In the genomic region with DNA sequence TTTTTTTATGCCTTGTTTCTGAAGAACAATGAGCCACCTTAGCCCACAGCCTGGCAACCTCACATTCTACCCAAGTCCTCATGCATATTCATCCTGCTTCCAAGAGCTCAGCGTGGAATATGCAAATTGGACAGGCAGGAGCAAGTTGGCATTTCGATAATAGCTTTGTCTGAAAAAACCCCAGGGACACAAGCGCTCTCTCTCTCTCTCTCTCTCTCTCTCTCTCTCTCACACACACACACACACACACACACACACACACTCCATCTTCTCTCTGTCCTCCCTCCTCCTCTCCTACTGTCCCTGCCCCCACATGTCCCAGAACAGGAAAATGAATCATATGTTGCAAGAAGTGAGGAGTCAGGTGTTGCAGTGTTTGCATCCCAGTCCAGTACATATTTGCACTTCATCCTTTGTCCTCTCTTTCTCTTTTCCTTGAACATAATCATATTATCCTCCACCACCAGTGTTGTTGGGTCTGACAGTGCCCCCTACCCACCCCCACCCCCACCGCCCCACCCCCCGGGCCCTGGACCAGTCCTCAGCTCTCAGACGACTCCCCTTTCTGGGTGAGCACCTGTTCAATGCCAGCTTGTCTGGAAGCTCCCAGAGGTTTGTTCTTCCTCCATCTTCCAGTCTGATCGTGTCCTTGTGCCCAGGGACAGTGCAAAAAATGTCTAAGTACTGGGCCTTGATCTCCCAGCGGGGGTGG, we compare ENCODE assay signal across 12 mouse cellular contexts.
A peak's percentile ranks its signal among the peaks of the same experiment; 100 is the strongest.
DNase-seq lines count a peak whose midpoint lies in the region; ATAC-seq and TF ChIP-seq lines count a peak whose summit lies in the region.
"Had no signal": no experiment of that assay in that cellular context is flagged by ENCODE, and none has a peak within 500 bp of the region (broad histone marks: within the 10 kb centered on the region; RNA-seq: fewer than 3 reads in every experiment).

No protein-coding gene starts in this region.

- no peaks in the 10 kb centered on the region for H3K27me3 ChIP-seq in heart, embryonic 10.5 days (ENCODE audit: insufficient read depth, poor library complexity, severe bottlenecking)
- no peaks in the 10 kb centered on the region for H3K27me3 ChIP-seq in forebrain, embryonic 15.5 days
- H3K27me3 ChIP-seq: liver, embryonic 12.5 days; stomach, embryonic 15.5 days had no signal

- H3K4me2 ChIP-seq in forebrain, embryonic 15.5 days (replicated peaks) = peak overlapping the region; percentile 21
- H3K4me2 ChIP-seq: liver, embryonic 12.5 days; stomach, embryonic 15.5 days had no signal

- H3K9ac ChIP-seq in forebrain, embryonic 15.5 days (replicated peaks) = no peak overlapping the region; the same call in 1 of the 2 replicates
- H3K9ac ChIP-seq: liver, embryonic 12.5 days; stomach, embryonic 15.5 days had no signal

- peak; percentile 92 for ATAC-seq in forebrain, embryonic 15.5 days (replicated peaks)
- ATAC-seq: liver, embryonic 12.5 days had no signal

- WGBS in heart, embryonic 10.5 days = 48% methylated on average over 8 of the region's 8 CpGs
- WGBS in forebrain, embryonic 15.5 days = 27% methylated on average over 8 of the region's 8 CpGs
- 28% methylated on average over 8 of the region's 8 CpGs for WGBS in olfactory bulb, adult 2 months

- H3K36me3 ChIP-seq in heart, embryonic 10.5 days = no peaks in the 10 kb centered on the region
- peaks cover 33% of the 10 kb centered on the region for H3K36me3 ChIP-seq in forebrain, embryonic 15.5 days
- H3K36me3 ChIP-seq: liver, embryonic 12.5 days; stomach, embryonic 15.5 days had no signal

- TF ChIP-seq CTCF in left cerebral cortex, adult 2 months (IDR thresholded peaks at IDR 0.05) = no peak
- TF ChIP-seq CTCF in olfactory bulb, adult 2 months (IDR thresholded peaks at IDR 0.05; ENCODE audit: insufficient read depth, low read depth, low read length) = no peak

- TF ChIP-seq POLR2A in olfactory bulb, adult 2 months (IDR thresholded peaks at IDR 0.05; ENCODE audit: insufficient read depth, low read depth, low read length) = no peak

- no peak overlapping the region for H3K27ac ChIP-seq in heart, embryonic 10.5 days
- peak overlapping the region; percentile 92 for H3K27ac ChIP-seq in forebrain, embryonic 15.5 days (replicated peaks)
- H3K27ac ChIP-seq in left cerebral cortex, adult 2 months = peak overlapping the region; percentile 86
- H3K27ac ChIP-seq in olfactory bulb, adult 2 months (ENCODE audit: insufficient read depth, low read depth, low read length) = peak overlapping the region; percentile 83
- H3K27ac ChIP-seq: liver, embryonic 12.5 days; stomach, embryonic 15.5 days had no signal

- H3K9me3 ChIP-seq in heart, embryonic 10.5 days = no peaks in the 10 kb centered on the region
- H3K9me3 ChIP-seq in forebrain, embryonic 15.5 days = no peaks in the 10 kb centered on the region
- H3K9me3 ChIP-seq: liver, embryonic 12.5 days; stomach, embryonic 15.5 days had no signal

- DNase-seq in heart, adult 11 months = peak; percentile 65
- DNase-seq in heart, embryonic 10.5 days (ENCODE audit: low spot score) = no peak
- DNase-seq in left cerebral cortex, adult 2 months (ENCODE audit: extremely low spot score in 1 of 2, low spot score in 2 of 2) = peak; percentile 44 to 54
- DNase-seq in natural killer cell, adult 2 months (ENCODE audit: low spot score in 2 of 2) = no peak
- DNase-seq in c-Kit-positive CD71-positive TER-119-positive erythroid progenitor cells, embryonic 14.5 days (ENCODE audit: low spot score) = no peak
- DNase-seq in spleen, postnatal 14 days (ENCODE audit: low spot score in 2 of 2) = no peak
- DNase-seq: cerebellum, adult 18-20 months had no signal

- intact Hi-C loops in left cerebral cortex, adult 2 months (cut with DNase I) = no loop called here

- H3K4me3 ChIP-seq in heart, embryonic 10.5 days = no peak overlapping the region
- H3K4me3 ChIP-seq in forebrain, embryonic 15.5 days = no peak overlapping the region
- no peak overlapping the region for H3K4me3 ChIP-seq in left cerebral cortex, adult 2 months
- no peak overlapping the region for H3K4me3 ChIP-seq in olfactory bulb, adult 2 months (ENCODE audit: insufficient read depth, low read depth, low read length)
- H3K4me3 ChIP-seq: erythroblast, embryonic 14.5 days; liver, embryonic 12.5 days; stomach, embryonic 15.5 days had no signal

- H3K4me1 ChIP-seq in heart, embryonic 10.5 days = peaks cover 11% of the 10 kb centered on the region; the same call in 1 of the 2 replicates
- H3K4me1 ChIP-seq in forebrain, embryonic 15.5 days = peaks cover 16% of the 10 kb centered on the region
- H3K4me1 ChIP-seq in olfactory bulb, adult 2 months (ENCODE audit: control insufficient read depth, insufficient read depth, low read length) = peaks cover 5% of the 10 kb centered on the region; the same call in 1 of the 2 replicates
- H3K4me1 ChIP-seq: liver, embryonic 12.5 days; stomach, embryonic 15.5 days had no signal

Comparison
In these comparisons a context has a peak if more than half of its experiments do, and no peak if none do; other contexts are left out.
1. DNase-seq: peak in heart, adult 11 months (single experiment) and left cerebral cortex, adult 2 months (2 of 2); none in heart, embryonic 10.5 days (single experiment), natural killer cell, adult 2 months (0 of 2), c-Kit-positive CD71-positive TER-119-positive erythroid progenitor cells, embryonic 14.5 days (single experiment) and spleen, postnatal 14 days (0 of 2).